Mouse (Mus musculus) limb, embryonic 10.5 days (tissue): ENCODE measurements around the gene Ncoa6. TPM values are rescaled to one million over a fixed set of nuclear protein-coding genes. Genes with fewer than 3 reads are reported as not detected.

Experiments used
- DNase-seq: peaks from one replicate; pipeline ENCODE4 v3.0.0-alpha.2; 2017; ENCODE audit warnings: low spot score
- H3K27ac ChIP-seq: fragments of 300-500 bp; sonication (generic); 2 replicates; pipeline ENCODE4 v1.5.1; 2016; ENCODE audit warnings: mild to moderate bottlenecking
- H3K27me3 ChIP-seq: fragments of 300-500 bp; sonication (generic); 2 replicates; pipeline ENCODE4 v1.6.1; 2016; ENCODE audit warnings: low read depth, mild to moderate bottlenecking; ENCODE audit not compliant: poor library complexity, severe bottlenecking
- H3K36me3 ChIP-seq: fragments of 300-500 bp; sonication (generic); 2 replicates; pipeline ENCODE4 v1.6.1; 2016; ENCODE audit warnings: mild to moderate bottlenecking, moderate library complexity
- H3K4me1 ChIP-seq: fragments of 300-500 bp; sonication (generic); 2 replicates; pipeline ENCODE4 v1.6.1; 2016
- H3K4me3 ChIP-seq: fragments of 300-500 bp; sonication (generic); 2 replicates; pipeline ENCODE4 v1.5.1; 2016; ENCODE audit warnings: mild to moderate bottlenecking, moderate library complexity
- H3K9me3 ChIP-seq: fragments of 300-500 bp; sonication (generic); replicated peaks from 2 replicates; pipeline ENCODE4 v1.6.1; 2016; ENCODE audit warnings: mild to moderate bottlenecking
- WGBS: fragments of 180-500 bp; shearing (Covaris S2); methylation state at CpG from one replicate; pipeline ENCODE4 v1.1.7; 2016; 5-methylcytosine and 5-hydroxymethylcytosine counted together
- polyA plus RNA-seq: library from polyadenylated mRNA; unstranded; fragments of >200 nt; fragmentation: Nextera tagmentation; extraction: Ambion mirVana; gene quantifications from 2 replicates; pipeline ENCODE4 v1.2.1, GENCODE M21; 2016

Ncoa6 gene
- polyA plus RNA-seq, 1 experiment from 2014 or later, result 21.1 TPM

- Histone ChIP-seq H3K36me3 (no peaks in the 10 kb centered on the region), H3K9me3 (no peaks in the 10 kb centered on the region), H3K27me3 (peaks cover 11% of the 10 kb centered on the region), H3K4me3 (no peak overlapping the region), H3K4me1 (no peaks in the 10 kb centered on the region; the same call in 1 of the 2 replicates), H3K27ac (no peak overlapping the region)
- no peak for DNase-seq
Measured at GRCm38 (mm10) chr2:155374521-155374920, 99.2 kb downstream of the Ncoa6 start.

GRCm38 (mm10) chr2:155373886-155374285, 99.8 kb downstream of the Ncoa6 start:
- H3K27ac ChIP-seq, result no peak overlapping the region
- H3K27me3 ChIP-seq, result peaks cover 5% of the 10 kb centered on the region; the same call in 1 of the 2 replicates
- WGBS, result 92% methylated on average over 1 of the region's 1 CpGs
- no peaks in the 10 kb centered on the region; the same call in 1 of the 2 replicates for H3K4me1 ChIP-seq
- DNase-seq, result no peak
- H3K4me3 ChIP-seq, result no peak overlapping the region
- no peaks in the 10 kb centered on the region for H3K36me3 ChIP-seq
- H3K9me3 ChIP-seq, result no peaks in the 10 kb centered on the region

DNA sequence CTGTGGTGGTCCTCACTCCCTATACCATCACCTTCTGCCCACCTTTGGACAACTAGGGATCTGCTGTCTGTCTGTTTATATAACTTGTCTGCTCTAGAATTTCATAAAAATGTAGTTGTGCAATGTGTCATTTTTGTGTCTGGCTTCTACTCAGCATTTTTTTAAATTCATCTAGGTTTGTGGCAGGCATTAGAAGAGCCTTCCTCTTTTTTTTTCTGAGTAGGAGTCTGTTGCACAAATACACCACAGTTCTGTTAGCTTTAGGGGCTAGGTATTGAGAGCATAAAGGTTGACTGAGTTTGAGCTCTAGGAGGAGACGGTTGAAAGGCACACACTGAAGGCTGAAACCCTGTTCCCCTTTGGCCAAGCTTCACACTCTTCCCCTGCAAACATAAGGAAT, 100.4 kb downstream of the Ncoa6 start:
- no peak overlapping the region for H3K27ac ChIP-seq
- H3K27me3 ChIP-seq, result no peaks in the 10 kb centered on the region
- no peak overlapping the region for H3K4me3 ChIP-seq
- 76% methylated on average over 1 of the region's 1 CpGs for WGBS
- no peaks in the 10 kb centered on the region; the same call in 1 of the 2 replicates for H3K4me1 ChIP-seq
- no peaks in the 10 kb centered on the region for H3K36me3 ChIP-seq
- DNase-seq, result no peak
- H3K9me3 ChIP-seq, result no peaks in the 10 kb centered on the region

GRCm38 (mm10) chr2:155372451-155372850, 101.2 kb downstream of the Ncoa6 start:
- no peak for DNase-seq
- Histone ChIP-seq H3K36me3 (no peaks in the 10 kb centered on the region), H3K4me1 (no peaks in the 10 kb centered on the region; the same call in 1 of the 2 replicates), H3K27me3 (no peaks in the 10 kb centered on the region), H3K4me3 (no peak overlapping the region), H3K27ac (no peak overlapping the region), H3K9me3 (no peaks in the 10 kb centered on the region)
- WGBS, result 52% methylated on average over 4 of the region's 4 CpGs

GRCm38 (mm10) chr2:155369333-155369883, 104.3 kb downstream of the Ncoa6 start:
- no peaks in the 10 kb centered on the region for H3K27me3 ChIP-seq
- DNase-seq, result no peak
- no peaks in the 10 kb centered on the region for H3K9me3 ChIP-seq
- H3K36me3 ChIP-seq, result no peaks in the 10 kb centered on the region
- H3K4me1 ChIP-seq, result no peaks in the 10 kb centered on the region; the same call in 1 of the 2 replicates
- no peak overlapping the region for H3K4me3 ChIP-seq
- H3K27ac ChIP-seq, result no peak overlapping the region
- WGBS, result 73% methylated on average over 7 of the region's 7 CpGs

DNA sequence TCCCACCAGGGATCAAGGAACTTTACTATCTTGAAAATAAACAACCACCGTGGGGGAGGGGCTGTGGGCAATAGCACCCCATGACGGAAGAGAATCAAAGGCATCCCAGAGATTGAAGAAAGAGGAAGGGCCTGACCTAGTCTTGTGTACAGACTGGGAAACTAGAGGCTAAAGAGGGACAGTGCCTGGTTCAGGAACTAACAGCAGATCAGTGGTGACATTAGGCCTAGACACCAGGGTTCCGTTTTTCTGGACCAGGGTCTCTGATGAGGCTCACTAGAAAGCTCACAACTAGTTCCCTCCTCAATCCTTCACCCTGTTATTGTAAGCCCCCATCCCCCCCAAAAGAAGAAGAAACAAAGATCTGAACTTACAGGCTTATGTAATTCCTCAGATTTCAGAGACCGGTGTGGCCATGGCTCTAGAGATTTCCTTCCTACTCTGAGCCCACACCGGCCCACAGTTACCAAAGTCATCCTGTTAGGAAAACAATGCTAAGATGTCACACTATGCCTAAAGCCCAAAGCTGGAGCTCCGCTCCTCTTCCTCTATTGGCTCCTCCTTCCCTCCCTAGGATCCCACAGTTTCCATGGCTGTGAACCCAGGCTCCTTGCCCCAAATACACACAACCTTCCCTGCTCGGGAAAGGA, 105.9 kb downstream of the Ncoa6 start:
- Histone ChIP-seq H3K4me1 (no peaks in the 10 kb centered on the region; the same call in 1 of the 2 replicates), H3K36me3 (no peaks in the 10 kb centered on the region), H3K9me3 (no peaks in the 10 kb centered on the region), H3K27ac (no peak overlapping the region), H3K4me3 (no peak overlapping the region), H3K27me3 (no peaks in the 10 kb centered on the region)
- no peak for DNase-seq
- WGBS, result 81% methylated on average over 7 of the region's 7 CpGs

DNA sequence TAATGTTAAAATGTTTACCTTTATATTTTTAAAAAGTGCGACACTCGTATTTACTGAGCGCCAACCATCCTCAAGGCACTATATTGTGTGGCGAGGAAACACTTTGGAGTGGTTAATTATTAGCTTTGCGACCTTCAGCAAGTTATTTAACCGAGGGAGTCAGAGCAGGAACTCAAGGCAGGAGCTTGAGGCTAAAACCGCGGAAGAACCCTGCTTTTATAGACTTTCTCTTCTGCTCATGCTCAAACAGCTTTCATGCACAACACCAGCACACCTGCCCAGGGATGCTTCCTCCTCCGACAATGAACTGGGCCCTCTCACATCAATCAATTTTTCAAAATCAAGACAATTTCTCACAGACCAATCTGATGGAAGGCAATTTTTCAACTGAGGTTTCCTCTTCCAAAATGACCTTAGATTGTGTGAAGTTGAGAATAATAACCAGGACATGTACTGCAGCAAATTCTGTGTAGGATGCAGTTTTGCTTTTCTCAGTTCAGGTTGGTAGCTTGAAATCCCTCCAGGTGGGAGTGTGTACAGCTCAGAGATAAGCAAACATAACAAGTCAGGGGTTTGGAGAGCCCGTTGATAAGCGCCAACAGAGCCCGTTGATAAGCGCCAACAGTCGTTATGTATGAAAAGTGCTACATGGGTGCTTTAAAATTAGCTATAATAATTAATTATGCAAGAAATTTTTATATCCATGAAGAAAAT, 115.9 kb downstream of the Ncoa6 start:
- H3K36me3 ChIP-seq, result no peaks in the 10 kb centered on the region
- peak overlapping the region; percentile 83 for H3K4me3 ChIP-seq
- peaks cover 13% of the 10 kb centered on the region for H3K4me1 ChIP-seq
- peak overlapping the region; percentile 90 for H3K27ac ChIP-seq
- DNase-seq, result peak; percentile 38
- no peaks in the 10 kb centered on the region for H3K27me3 ChIP-seq
- WGBS, result 35% methylated on average over 14 of the region's 14 CpGs
- no peaks in the 10 kb centered on the region for H3K9me3 ChIP-seq

GRCm38 (mm10) chr2:155356971-155357591, 116.6 kb downstream of the Ncoa6 start, which contains the start of gene Pigu:
TSS of gene Pigu (minus strand) at chr2:155357430.
- Histone ChIP-seq H3K4me1 (peaks cover 13% of the 10 kb centered on the region), H3K27ac (peak within 1 kb of the TSS; percentile 90), H3K36me3 (no peaks in the 10 kb centered on the region), H3K9me3 (no peaks in the 10 kb centered on the region), H3K27me3 (no peaks in the 10 kb centered on the region), H3K4me3 (peak within 1 kb of the TSS; percentile 83)
- under 1% methylated on average over 38 of the region's 38 CpGs for WGBS
- peak; percentile 90 for DNase-seq

- Histone ChIP-seq H3K4me3 (no peak overlapping the region), H3K36me3 (peaks cover 8% of the 10 kb centered on the region; the same call in 1 of the 2 replicates), H3K9me3 (no peaks in the 10 kb centered on the region), H3K4me1 (peaks cover 13% of the 10 kb centered on the region), H3K27me3 (no peaks in the 10 kb centered on the region), H3K27ac (no peak overlapping the region)
- no peak for DNase-seq
- WGBS, result 88% methylated on average over 3 of the region's 3 CpGs
Measured at GRCm38 (mm10) chr2:155354402-155354801, 119.3 kb downstream of the Ncoa6 start.

- no peak for DNase-seq
- 90% methylated on average over 1 of the region's 1 CpGs for WGBS
- Histone ChIP-seq H3K27ac (no peak overlapping the region), H3K36me3 (peaks cover 51% of the 10 kb centered on the region), H3K27me3 (no peaks in the 10 kb centered on the region), H3K4me1 (no peaks in the 10 kb centered on the region), H3K4me3 (no peak overlapping the region), H3K9me3 (no peaks in the 10 kb centered on the region)
Measured at GRCm38 (mm10) chr2:155346670-155347069, 127.0 kb downstream of the Ncoa6 start.
